Mouse (Mus musculus) brain, embryonic 14.5 days (tissue): ENCODE results near the gene Klrb1a.

Experiments
- CTCF ChIP-seq: fragments of 200-500 bp; IDR thresholded peaks from 2 replicates; pipeline ENCODE4 v1.5.1; 2012; ENCODE audit warnings: inconsistent platforms, mild to moderate bottlenecking, moderate library complexity, borderline replicate concordance; ENCODE audit not compliant: insufficient read depth, insufficient read length; ENCODE audit errors: extremely low read depth
- POLR2A ChIP-seq: fragments of 200-500 bp; IDR thresholded peaks from 2 replicates; pipeline ENCODE4 v1.6.1; 2012; ENCODE audit warnings: mild to moderate bottlenecking, inconsistent platforms, borderline replicate concordance; ENCODE audit not compliant: poor library complexity, insufficient read depth, insufficient read length, severe bottlenecking; ENCODE audit errors: extremely low read depth

GRCm38 (mm10) chr6:128584070-128584660, 39.2 kb downstream of the Klrb1a start:
- TF ChIP-seq CTCF = peak; percentile 69
- TF ChIP-seq POLR2A = no peak
